Mouse (Mus musculus) stomach, embryonic 15.5 days (tissue): ENCODE results near the gene Focad. TPM values are rescaled to one million over a fixed set of nuclear protein-coding genes. Genes with fewer than 3 reads are reported as not detected.
A peak's percentile ranks its signal among the peaks of the same experiment; 100 is the strongest.

Experiments
- ATAC-seq: fragments of 200-750 bp; cut with Nextera tagmentation; 2 replicates; pipeline ENCODE4 v1.8.0; 2017; ENCODE audit warnings: low read depth, moderate number of reproducible peaks, moderate TSS enrichment; ENCODE audit not compliant: insufficient read depth, low FRiP score
- H3K27ac ChIP-seq: fragments of 300-500 bp; sonication (generic); 2 replicates; pipeline ENCODE4 v1.5.1; 2015; ENCODE audit warnings: mild to moderate bottlenecking, inconsistent platforms
- H3K27me3 ChIP-seq: fragments of 300-500 bp; sonication (generic); replicated peaks from 2 replicates; pipeline ENCODE4 v1.6.1; 2015; ENCODE audit warnings: inconsistent platforms
- H3K36me3 ChIP-seq: fragments of 300-500 bp; sonication (generic); 2 replicates; pipeline ENCODE4 v1.6.1; 2015; ENCODE audit warnings: inconsistent platforms
- H3K4me1 ChIP-seq: fragments of 300-500 bp; sonication (generic); 2 replicates; pipeline ENCODE4 v1.6.1; 2015; ENCODE audit warnings: inconsistent platforms
- H3K4me2 ChIP-seq: fragments of 300-500 bp; sonication (generic); 2 replicates; pipeline ENCODE4 v1.6.1; 2015; ENCODE audit warnings: mild to moderate bottlenecking, inconsistent platforms
- H3K4me3 ChIP-seq: fragments of 300-500 bp; sonication (generic); replicated peaks from 2 replicates; pipeline ENCODE4 v1.5.1; 2015; ENCODE audit warnings: inconsistent platforms
- H3K9ac ChIP-seq: fragments of 300-500 bp; sonication (generic); 2 replicates; pipeline ENCODE4 v1.6.1; 2015; ENCODE audit warnings: inconsistent platforms
- H3K9me3 ChIP-seq: fragments of 300-500 bp; sonication (generic); 2 replicates; pipeline ENCODE4 v1.6.1; 2016; ENCODE audit warnings: inconsistent platforms
- WGBS: fragments of 180-500 bp; shearing (Covaris S2); methylation state at CpG from one replicate; pipeline ENCODE4 v1.1.7; 2015; 5-methylcytosine and 5-hydroxymethylcytosine counted together
- polyA plus RNA-seq: library from polyadenylated mRNA; unstranded; fragments of >200 nt; fragmentation: Nextera tagmentation; extraction: Ambion mirVana; gene quantifications from 2 replicates; pipeline ENCODE4 v1.2.1, GENCODE M21; 2015

Focad gene
- polyA plus RNA-seq, result 12.0 and 12.2 TPM in 2 replicates

DNA sequence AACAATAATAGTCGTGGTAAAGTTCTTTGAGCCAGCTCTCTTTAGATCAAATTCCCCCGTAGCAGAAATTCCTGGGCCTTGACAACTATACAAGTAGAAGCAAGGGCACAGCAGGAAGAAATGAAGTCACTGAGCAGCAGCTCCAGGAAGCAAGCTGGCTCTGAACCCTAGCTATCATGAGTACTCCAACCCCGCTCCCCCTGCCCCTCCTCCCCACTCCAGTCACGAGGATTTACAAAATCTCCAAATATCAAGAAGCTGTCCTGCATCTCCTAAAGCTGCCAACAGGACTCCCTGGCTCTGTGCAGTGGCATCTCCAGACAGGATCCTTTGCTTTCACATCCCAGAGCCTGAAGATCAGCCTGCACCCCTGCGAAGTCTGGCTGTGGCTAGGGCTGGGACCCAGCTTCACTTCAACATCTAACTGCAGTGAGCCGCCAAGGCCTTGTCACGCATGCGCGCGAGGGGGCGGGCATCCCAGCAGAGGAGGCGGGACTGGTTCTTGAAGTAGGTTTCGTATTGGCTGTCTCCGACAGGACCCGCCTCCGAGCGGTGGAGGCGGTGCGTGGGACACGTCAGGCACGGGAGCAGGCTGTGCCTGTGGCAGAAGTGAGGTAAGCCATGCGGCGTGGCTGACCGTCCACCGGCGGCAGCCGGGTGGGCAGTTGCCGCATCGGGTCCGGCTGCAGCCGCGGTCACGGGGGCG, at the start of gene Focad:
TSS of gene Focad (plus strand) at position 568 of the 706 bp plus-strand sequence.
- Histone ChIP-seq H3K27me3 (no peaks in the 10 kb centered on the region), H3K4me1 (peaks cover 6% of the 10 kb centered on the region; the same call in 1 of the 2 replicates), H3K4me3 (peak within 1 kb of the TSS; percentile 88), H3K4me2 (peak within 1 kb of the TSS; percentile 95), H3K36me3 (no peaks in the 10 kb centered on the region), H3K9me3 (no peaks in the 10 kb centered on the region), H3K27ac (peak within 1 kb of the TSS; percentile 75), H3K9ac (peak within 1 kb of the TSS; percentile 80)
- 1% methylated on average over 34 of the region's 34 CpGs for WGBS
- ATAC-seq, result peak; percentile 100

DNA sequence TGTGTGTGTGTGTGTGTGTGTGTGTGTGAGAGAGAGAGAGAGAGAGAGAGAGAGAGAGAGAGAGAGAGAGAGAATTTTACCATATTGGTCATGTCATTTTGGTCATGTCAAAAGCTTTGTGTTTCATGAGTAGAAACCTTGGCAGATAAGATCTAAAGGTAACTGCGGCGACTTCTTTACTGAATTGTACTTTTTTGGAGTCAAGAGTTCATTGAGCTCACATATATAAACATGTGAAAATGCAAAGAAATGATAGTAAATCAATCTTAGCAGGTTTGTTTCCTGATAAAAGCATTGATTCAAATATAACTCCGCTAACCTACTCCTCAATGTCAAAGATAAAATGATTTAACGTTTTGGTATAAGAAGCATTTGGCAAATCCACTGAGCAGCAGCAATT, 49.3 kb upstream of the Focad start:
- 50% methylated on average over 4 of the region's 4 CpGs for WGBS
- no peak overlapping the region for H3K9ac ChIP-seq
- no peak overlapping the region for H3K27ac ChIP-seq
- H3K4me1 ChIP-seq, result no peaks in the 10 kb centered on the region
- no peak overlapping the region for H3K4me3 ChIP-seq
- no peaks in the 10 kb centered on the region for H3K27me3 ChIP-seq
- H3K36me3 ChIP-seq, result no peaks in the 10 kb centered on the region
- no peak for ATAC-seq
- no peak overlapping the region for H3K4me2 ChIP-seq
- no peaks in the 10 kb centered on the region for H3K9me3 ChIP-seq

DNA sequence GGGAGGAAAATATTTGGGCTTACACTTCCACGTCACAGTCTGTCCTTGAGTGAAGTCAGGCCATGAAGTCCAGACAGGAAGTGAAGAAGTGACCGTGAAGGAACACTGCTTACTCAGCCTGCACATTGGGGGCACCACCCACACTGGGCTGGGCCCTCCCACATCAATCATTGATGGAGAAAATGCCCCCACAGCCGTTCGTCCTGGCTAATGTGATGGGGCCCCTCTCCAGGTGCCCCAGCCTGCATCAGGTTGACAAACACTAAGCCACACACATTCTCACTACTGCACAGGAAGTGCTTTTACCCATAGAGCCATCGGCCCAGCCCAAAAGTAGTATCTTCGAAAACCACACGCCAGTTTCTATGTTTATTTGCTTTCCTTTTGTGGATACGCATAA, 48.1 kb upstream of the Focad start:
- H3K4me1 ChIP-seq, result no peaks in the 10 kb centered on the region
- H3K4me2 ChIP-seq, result no peak overlapping the region
- H3K27me3 ChIP-seq, result no peaks in the 10 kb centered on the region
- H3K4me3 ChIP-seq, result no peak overlapping the region
- no peaks in the 10 kb centered on the region for H3K36me3 ChIP-seq
- H3K9ac ChIP-seq, result no peak overlapping the region
- WGBS, result 56% methylated on average over 8 of the region's 8 CpGs
- no peaks in the 10 kb centered on the region for H3K9me3 ChIP-seq
- no peak overlapping the region for H3K27ac ChIP-seq
- ATAC-seq, result no peak

DNA sequence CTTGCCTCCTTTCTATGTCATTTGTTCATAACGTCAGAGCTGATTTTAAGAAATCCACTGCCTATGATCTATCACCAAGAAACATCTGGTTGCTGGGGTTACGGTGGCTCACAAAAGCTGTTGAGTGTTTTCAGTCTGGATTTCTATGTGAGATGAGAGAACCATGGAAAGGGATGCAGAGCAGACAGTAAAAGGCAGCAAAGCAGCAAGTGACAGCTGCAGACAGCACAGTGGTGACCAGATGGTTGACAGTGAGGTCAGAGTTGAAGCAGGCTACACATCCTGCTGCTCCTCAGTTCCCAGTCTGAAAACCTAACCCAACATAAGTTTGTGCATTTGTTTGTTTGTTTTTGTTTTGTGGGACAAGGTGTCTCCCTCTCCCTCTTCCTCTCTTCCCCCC, 19.0 kb upstream of the Focad start:
- no peaks in the 10 kb centered on the region for H3K36me3 ChIP-seq
- WGBS, result 57% methylated on average over 2 of the region's 2 CpGs
- H3K9ac ChIP-seq, result no peak overlapping the region
- no peak overlapping the region for H3K4me2 ChIP-seq
- H3K9me3 ChIP-seq, result no peaks in the 10 kb centered on the region
- no peak overlapping the region for H3K27ac ChIP-seq
- ATAC-seq, result no peak
- H3K27me3 ChIP-seq, result no peaks in the 10 kb centered on the region
- no peak overlapping the region for H3K4me3 ChIP-seq
- H3K4me1 ChIP-seq, result no peaks in the 10 kb centered on the region

DNA sequence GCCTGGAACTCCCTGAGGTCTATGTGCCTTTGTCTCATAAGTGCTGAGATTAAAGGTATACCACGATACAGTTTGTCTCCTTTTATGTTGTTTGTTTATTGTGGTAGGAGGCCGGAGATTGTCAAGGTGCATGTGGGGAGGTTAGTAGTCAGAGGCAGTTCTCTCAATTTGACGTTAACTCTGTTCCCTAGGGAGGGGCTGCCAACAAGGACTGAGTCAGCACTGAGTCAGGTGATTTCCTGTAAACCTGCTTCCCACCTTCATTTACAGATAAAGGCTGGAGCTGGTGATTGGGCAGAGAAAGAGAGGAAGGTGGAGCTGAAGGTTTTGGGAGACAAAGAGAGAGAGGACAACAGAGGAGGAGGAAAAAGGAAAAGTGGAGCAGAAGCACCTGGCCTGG, 15.4 kb upstream of the Focad start:
- Histone ChIP-seq H3K9me3 (no peaks in the 10 kb centered on the region), H3K4me1 (no peaks in the 10 kb centered on the region), H3K4me3 (no peak overlapping the region), H3K27me3 (no peaks in the 10 kb centered on the region), H3K4me2 (no peak overlapping the region), H3K36me3 (no peaks in the 10 kb centered on the region), H3K27ac (no peak overlapping the region), H3K9ac (no peak overlapping the region)
- 55% methylated on average over 3 of the region's 3 CpGs for WGBS
- ATAC-seq, result no peak

DNA sequence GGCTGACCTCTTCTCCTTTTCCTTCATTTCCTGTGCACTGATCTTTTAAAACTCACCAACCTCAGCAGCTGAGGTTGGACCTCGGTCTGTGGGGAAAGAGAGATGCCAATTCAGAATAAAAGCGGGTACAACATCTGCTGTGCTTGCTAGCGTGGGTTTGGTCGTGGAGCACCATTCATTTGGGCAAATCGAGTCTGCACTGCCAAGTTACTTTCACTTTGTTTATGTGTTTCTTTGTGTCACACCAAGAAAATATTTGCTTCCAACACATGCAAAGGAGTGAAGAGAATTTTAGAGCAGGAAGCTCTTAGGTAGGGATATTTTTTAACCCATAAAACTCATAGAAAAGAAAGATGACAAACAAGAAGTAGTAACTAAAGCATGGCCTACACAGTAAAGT, 13.0 kb upstream of the Focad start:
- Histone ChIP-seq H3K9me3 (no peaks in the 10 kb centered on the region), H3K4me3 (no peak overlapping the region), H3K4me1 (no peaks in the 10 kb centered on the region), H3K27ac (no peak overlapping the region), H3K27me3 (no peaks in the 10 kb centered on the region), H3K9ac (no peak overlapping the region), H3K36me3 (no peaks in the 10 kb centered on the region), H3K4me2 (no peak overlapping the region)
- no peak for ATAC-seq
- 73% methylated on average over 5 of the region's 5 CpGs for WGBS

DNA sequence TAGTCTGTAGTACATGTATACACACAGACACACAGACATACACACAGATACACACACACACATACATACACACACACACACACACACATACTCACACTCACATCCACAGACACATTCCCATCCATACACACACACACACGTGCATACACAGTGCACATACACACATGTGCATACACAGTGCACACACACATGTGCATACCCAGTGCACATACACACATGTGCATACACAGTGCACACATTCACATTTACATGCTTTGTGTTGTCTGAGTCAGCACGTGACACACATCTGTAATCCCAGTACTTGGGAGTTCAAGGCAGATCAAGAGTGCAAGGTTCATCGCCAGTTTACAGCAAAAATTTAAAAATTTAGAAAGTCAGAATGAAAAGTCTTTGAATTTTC, 12.5 kb upstream of the Focad start:
- H3K4me2 ChIP-seq, result no peak overlapping the region
- H3K4me1 ChIP-seq, result no peaks in the 10 kb centered on the region
- H3K9me3 ChIP-seq, result no peaks in the 10 kb centered on the region
- H3K9ac ChIP-seq, result no peak overlapping the region
- 91% methylated on average over 3 of the region's 3 CpGs for WGBS
- H3K27ac ChIP-seq, result no peak overlapping the region
- no peak for ATAC-seq
- H3K4me3 ChIP-seq, result no peak overlapping the region
- no peaks in the 10 kb centered on the region for H3K36me3 ChIP-seq
- H3K27me3 ChIP-seq, result no peaks in the 10 kb centered on the region

DNA sequence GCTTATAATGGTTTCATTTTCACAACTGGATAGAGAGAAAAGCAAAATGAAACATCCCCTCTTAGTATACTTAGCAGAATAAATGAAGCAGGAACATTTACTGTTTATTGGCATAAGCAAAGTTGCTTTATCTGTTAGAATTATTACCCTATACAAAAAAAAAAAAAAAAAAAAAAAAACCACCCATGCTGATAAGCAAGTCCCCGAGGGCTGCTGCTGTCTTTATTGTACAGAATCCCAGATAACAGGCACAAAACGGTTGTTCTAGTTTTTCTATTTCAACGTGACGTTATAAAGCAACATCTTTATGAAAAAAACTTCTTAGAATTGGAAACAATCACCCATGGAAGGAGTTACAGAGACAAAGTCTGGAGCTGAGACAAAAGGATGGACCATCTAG, 12.0 kb upstream of the Focad start:
- Histone ChIP-seq H3K4me2 (no peak overlapping the region), H3K4me1 (no peaks in the 10 kb centered on the region), H3K27ac (no peak overlapping the region), H3K4me3 (no peak overlapping the region), H3K27me3 (no peaks in the 10 kb centered on the region), H3K9me3 (no peaks in the 10 kb centered on the region), H3K9ac (no peak overlapping the region), H3K36me3 (no peaks in the 10 kb centered on the region)
- no peak for ATAC-seq
- 78% methylated on average over 4 of the region's 4 CpGs for WGBS

DNA sequence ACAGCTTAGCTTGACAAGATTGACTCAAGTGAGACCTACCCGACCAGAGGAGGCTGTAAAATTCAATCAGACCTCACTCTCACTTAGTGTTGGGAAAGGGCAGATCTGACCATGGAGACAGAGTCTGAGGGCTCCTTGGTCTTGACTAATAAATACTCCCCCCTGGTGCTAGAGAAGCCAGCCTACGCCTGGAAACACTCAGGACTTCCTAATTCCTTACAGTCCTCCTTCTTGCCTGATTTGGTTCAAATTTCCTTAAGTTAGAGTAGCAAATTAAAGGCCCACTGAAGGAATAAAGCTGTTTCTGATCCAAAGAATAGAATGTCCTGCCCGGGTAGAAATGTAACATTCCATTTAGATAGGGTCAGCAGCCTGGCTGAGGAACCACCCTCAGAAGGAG, 10.6 kb upstream of the Focad start:
- Histone ChIP-seq H3K4me2 (no peak overlapping the region), H3K9ac (no peak overlapping the region), H3K36me3 (no peaks in the 10 kb centered on the region), H3K27me3 (no peaks in the 10 kb centered on the region), H3K4me3 (no peak overlapping the region), H3K27ac (no peak overlapping the region), H3K9me3 (no peaks in the 10 kb centered on the region), H3K4me1 (no peaks in the 10 kb centered on the region)
- ATAC-seq, result no peak
- 54% methylated on average over 3 of the region's 3 CpGs for WGBS

DNA sequence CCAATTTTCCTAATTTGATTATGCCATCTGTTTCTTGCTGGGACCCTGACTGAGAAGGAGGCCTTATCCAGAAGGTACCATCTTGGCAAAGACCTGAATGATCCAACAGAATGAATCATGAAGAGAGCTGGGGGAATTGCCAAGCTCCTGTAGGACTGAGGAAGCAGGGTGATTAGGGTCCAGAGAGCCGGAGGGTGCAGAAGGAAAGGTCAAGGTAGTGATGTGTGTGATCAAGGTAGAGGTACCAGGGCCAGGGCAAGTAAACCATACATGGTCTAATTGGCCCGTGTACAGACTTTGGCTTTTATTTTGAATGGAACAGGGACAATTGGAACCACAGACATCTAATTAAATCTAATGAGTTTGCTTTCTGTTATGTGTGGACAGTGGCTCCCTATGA, 4.1 kb upstream of the Focad start:
- Histone ChIP-seq H3K9me3 (no peaks in the 10 kb centered on the region), H3K36me3 (no peaks in the 10 kb centered on the region), H3K4me1 (peaks cover 6% of the 10 kb centered on the region; the same call in 1 of the 2 replicates), H3K27ac (no peak overlapping the region), H3K9ac (no peak overlapping the region), H3K27me3 (no peaks in the 10 kb centered on the region), H3K4me2 (no peak overlapping the region), H3K4me3 (no peak overlapping the region)
- 78% methylated on average over 2 of the region's 2 CpGs for WGBS
- no peak for ATAC-seq

DNA sequence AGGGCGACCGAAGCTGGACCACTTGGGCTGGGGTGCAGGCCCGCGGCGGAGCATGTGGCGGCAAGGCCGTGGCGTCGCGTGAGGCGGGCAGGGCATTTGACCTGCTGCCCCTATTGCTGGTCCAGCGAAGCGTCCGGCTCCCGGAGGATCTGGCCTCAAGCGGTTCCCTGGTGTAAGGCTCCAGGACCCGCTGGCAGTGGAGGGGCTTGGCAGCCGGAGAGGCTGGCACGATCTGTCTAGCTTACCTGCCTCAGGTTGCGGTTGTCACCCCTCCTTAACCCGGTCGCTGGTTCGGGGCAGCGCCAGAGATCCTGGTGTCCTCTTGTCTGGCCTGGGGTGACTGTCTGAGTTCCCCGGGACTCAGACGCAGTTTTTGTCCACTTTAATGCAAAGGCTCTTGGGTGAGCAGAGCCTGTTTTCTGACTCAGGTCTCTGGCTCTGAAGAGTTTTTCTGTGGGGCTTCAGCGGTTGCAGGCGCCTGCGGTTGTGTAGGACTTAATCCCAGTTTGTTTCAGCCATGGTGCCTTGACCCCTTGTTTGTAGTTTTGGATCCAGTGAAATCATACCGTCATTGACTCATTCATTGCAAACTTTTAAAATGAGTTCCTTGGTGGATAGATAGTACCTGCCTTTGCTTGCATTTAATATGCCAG, 465 bp downstream of the Focad start:
- 3% methylated on average over 30 of the region's 30 CpGs for WGBS
- Histone ChIP-seq H3K9me3 (no peaks in the 10 kb centered on the region), H3K36me3 (no peaks in the 10 kb centered on the region), H3K4me3 (peak overlapping the region; percentile 88), H3K9ac (peak overlapping the region; percentile 80), H3K4me1 (peaks cover 6% of the 10 kb centered on the region; the same call in 1 of the 2 replicates), H3K27ac (0 out of 2 replicates have a peak overlapping the region, but pooled peaks have one; percentile 44), H3K4me2 (peak overlapping the region; percentile 95), H3K27me3 (no peaks in the 10 kb centered on the region)
- peak; percentile 36 for ATAC-seq

DNA sequence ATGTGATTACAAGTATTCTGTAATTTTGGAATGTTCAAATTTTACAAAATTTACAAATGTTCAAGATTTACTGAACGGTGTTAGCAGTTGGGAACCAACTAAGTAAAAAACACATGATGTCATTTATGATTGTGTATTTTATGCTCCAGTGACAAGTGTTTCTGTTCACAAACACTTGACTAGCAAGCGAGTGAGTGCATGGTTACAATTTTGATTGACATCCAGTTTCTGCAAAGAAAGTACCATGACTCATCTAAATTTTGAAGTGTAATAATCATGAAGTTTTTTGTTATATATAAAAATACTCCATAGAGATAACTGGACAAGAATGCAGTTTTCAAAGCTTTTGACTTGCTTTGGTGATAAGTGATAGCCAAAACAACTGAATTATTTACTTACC, 1.3 kb downstream of the Focad start:
- no peak overlapping the region for H3K4me3 ChIP-seq
- no peak overlapping the region for H3K4me2 ChIP-seq
- no peak overlapping the region for H3K27ac ChIP-seq
- H3K9me3 ChIP-seq, result no peaks in the 10 kb centered on the region
- 91% methylated on average over 2 of the region's 2 CpGs for WGBS
- no peaks in the 10 kb centered on the region for H3K36me3 ChIP-seq
- peaks cover 6% of the 10 kb centered on the region; the same call in 1 of the 2 replicates for H3K4me1 ChIP-seq
- no peaks in the 10 kb centered on the region for H3K27me3 ChIP-seq
- ATAC-seq, result no peak
- H3K9ac ChIP-seq, result no peak overlapping the region
